In genomic region chr4:149247772-149248171, GRCm38 (mm10) we compare ENCODE assay signal across 16 mouse cellular contexts. TPM values are rescaled to one million over a fixed set of nuclear protein-coding genes. Genes with fewer than 3 reads are reported as not detected.
DNase-seq lines count a peak whose midpoint lies in the region; ATAC-seq and TF ChIP-seq lines count a peak whose summit lies in the region.
"Had no signal": no experiment of that assay in that cellular context is flagged by ENCODE, and none has a peak within 500 bp of the region (broad histone marks: within the 10 kb centered on the region; RNA-seq: fewer than 3 reads in every experiment).

No protein-coding gene starts in this region.

- no peaks in the 10 kb centered on the region for H3K9me3 ChIP-seq in hindbrain, embryonic 10.5 days
- no peaks in the 10 kb centered on the region for H3K9me3 ChIP-seq in midbrain, embryonic 12.5 days
- H3K9me3 ChIP-seq: intestine, embryonic 15.5 days; limb, embryonic 12.5 days; stomach, embryonic 15.5 days had no signal

- TF ChIP-seq CTCF in layer of hippocampus, adult 2 months (conservative IDR thresholded peaks at IDR 0.05) = no peak

- no peaks in the 10 kb centered on the region for H3K27me3 ChIP-seq in hindbrain, embryonic 10.5 days (ENCODE audit: insufficient read depth, poor library complexity, severe bottlenecking)
- H3K27me3 ChIP-seq in midbrain, embryonic 12.5 days = no peaks in the 10 kb centered on the region
- H3K27me3 ChIP-seq: intestine, embryonic 15.5 days; limb, embryonic 12.5 days; stomach, embryonic 15.5 days had no signal

- H3K36me3 ChIP-seq in hindbrain, embryonic 10.5 days = peaks cover 89% of the 10 kb centered on the region
- peaks cover 77% of the 10 kb centered on the region for H3K36me3 ChIP-seq in midbrain, embryonic 12.5 days

- no peak for DNase-seq in layer of hippocampus, adult 2 months (ENCODE audit: low spot score in 2 of 2)
- no peak for DNase-seq in layer of hippocampus, postnatal 36 days
- DNase-seq in hindbrain, embryonic 10.5 days (ENCODE audit: low spot score) = no peak
- no peak for DNase-seq in frontal cortex, adult 2 months (ENCODE audit: extremely low spot score in 1 of 2, low spot score in 1 of 2)
- no peak for DNase-seq in kidney, adult 9 months
- no peak for DNase-seq in kidney, adult 11 months
- no peak for DNase-seq in frontal cortex, postnatal 10 days (ENCODE audit: low spot score in 2 of 2)
- DNase-seq: adrenal gland, adult 2 months; kidney, postnatal 36 days; liver, postnatal 0 days had no signal

- H3K4me1 ChIP-seq in hindbrain, embryonic 10.5 days (replicated peaks) = peaks cover 27% of the 10 kb centered on the region
- H3K4me1 ChIP-seq in midbrain, embryonic 12.5 days = peaks cover 19% of the 10 kb centered on the region
- H3K4me1 ChIP-seq: intestine, embryonic 15.5 days; limb, embryonic 12.5 days; stomach, embryonic 15.5 days had no signal

- peak overlapping the region; percentile 34; the same call in 1 of the 2 replicates for H3K9ac ChIP-seq in midbrain, embryonic 12.5 days (replicated peaks)
- H3K9ac ChIP-seq: intestine, embryonic 15.5 days; limb, embryonic 12.5 days; liver, postnatal 0 days; stomach, embryonic 15.5 days had no signal

- no peak overlapping the region for H3K4me3 ChIP-seq in layer of hippocampus, adult 2 months
- no peak overlapping the region for H3K4me3 ChIP-seq in hindbrain, embryonic 10.5 days
- H3K4me3 ChIP-seq in midbrain, embryonic 12.5 days = no peak overlapping the region
- H3K4me3 ChIP-seq: intestine, embryonic 15.5 days; limb, embryonic 12.5 days; myocyte; stomach, embryonic 15.5 days had no signal

- H3K4me2 ChIP-seq in midbrain, embryonic 12.5 days (replicated peaks) = no peak overlapping the region
- H3K4me2 ChIP-seq: intestine, embryonic 15.5 days; limb, embryonic 12.5 days; stomach, embryonic 15.5 days had no signal

- 0 out of 2 replicates have a peak, but pooled peaks have one; percentile 44 for ATAC-seq in midbrain, embryonic 12.5 days (ENCODE audit: low FRiP score, low read depth)
- ATAC-seq: intestine, embryonic 15.5 days; liver, postnatal 0 days had no signal

- 57% methylated on average over 5 of the region's 5 CpGs for WGBS in hindbrain, embryonic 10.5 days
- 58% methylated on average over 5 of the region's 5 CpGs for WGBS in midbrain, embryonic 12.5 days

- H3K27ac ChIP-seq in layer of hippocampus, adult 2 months = peak overlapping the region; percentile 81
- H3K27ac ChIP-seq in hindbrain, embryonic 10.5 days = peak overlapping the region; percentile 85
- H3K27ac ChIP-seq in midbrain, embryonic 12.5 days (replicated peaks) = peak overlapping the region; percentile 89
- H3K27ac ChIP-seq: intestine, embryonic 15.5 days; limb, embryonic 12.5 days; macrophage; stomach, embryonic 15.5 days had no signal

RNA-seq across cellular contexts. Expression of gene Kif1b, which starts 59.7 kb away (rescaled TPM):
- 100 to 1,000 TPM; 403 to 414 TPM for total RNA-seq in layer of hippocampus, adult 2 months (2021)
- total RNA-seq in layer of hippocampus, postnatal 36 days (2021) = 100 to 1,000 TPM; 391 to 406 TPM
- polyA plus RNA-seq in hindbrain, embryonic 10.5 days (2016; fragmentation: Nextera tagmentation; extraction: Ambion mirVana) = 77.1 and 90.9 TPM in 2 replicates
- 141 and 144 TPM in 2 replicates for polyA plus RNA-seq in midbrain, embryonic 12.5 days (2016; fragmentation: Nextera tagmentation; extraction: Ambion mirVana)
- 150 and 188 TPM in 2 replicates for polyA plus RNA-seq in frontal cortex, adult 2 months (2012; rRNA removed)
